Mouse (Mus musculus) myocyte (in vitro differentiated cells): ENCODE measurements around the gene Fam129a. TPM values are rescaled to one million over a fixed set of nuclear protein-coding genes. Genes with fewer than 3 reads are reported as not detected.

Source experiments
- H3K27me3 ChIP-seq: one replicate; pipeline ENCODE4 v1.6.1; 2011; ENCODE audit not compliant: control insufficient read depth, insufficient read depth, insufficient read length
- H3K36me3 ChIP-seq: one replicate; pipeline ENCODE4 v1.6.1; 2011; ENCODE audit not compliant: control insufficient read depth, insufficient read depth
- H3K4me2 ChIP-seq: one replicate; pipeline ENCODE4 v1.6.1; 2011; ENCODE audit warnings: low read depth, control low read depth
- H3K4me3 ChIP-seq: one replicate; pipeline ENCODE4 v1.5.1; 2011; ENCODE audit warnings: mild to moderate bottlenecking, control low read depth, moderate library complexity
- H3K79me2 ChIP-seq: one replicate; pipeline ENCODE4 v1.6.1; 2011; ENCODE audit not compliant: control insufficient read depth, insufficient read depth
- H3ac ChIP-seq: one replicate; pipeline ENCODE4 v1.6.1; 2011; ENCODE audit not compliant: control insufficient read depth, insufficient read length
- CEBPB ChIP-seq: IDR thresholded peaks from 2 replicates; pipeline ENCODE4 v1.6.1; 2011; ENCODE audit warnings: mild to moderate bottlenecking, moderate library complexity; ENCODE audit not compliant: poor library complexity, insufficient read depth, severe bottlenecking
- E2F4 ChIP-seq: IDR thresholded peaks from one replicate; pipeline ENCODE4 v1.6.1; 2011; ENCODE audit warnings: mild to moderate bottlenecking, control low read depth, moderate library complexity; ENCODE audit not compliant: insufficient read depth
- MAX ChIP-seq: IDR thresholded peaks from one replicate; pipeline ENCODE4 v1.6.1; 2011; ENCODE audit warnings: low read depth, mild to moderate bottlenecking, control low read depth
- MYOD1 ChIP-seq, 3 experiments: IDR thresholded peaks; one replicate each; pipeline ENCODE4 v1.6.1; 2011; ENCODE audit warnings: control low read depth in 2 of 3, low read depth in 2 of 3, mild to moderate bottlenecking in 2 of 3, moderate library complexity in 1 of 3; ENCODE audit not compliant: insufficient read length in 2 of 3, control insufficient read depth in 1 of 3
- MYOG ChIP-seq, 3 experiments: IDR thresholded peaks; one replicate each; pipeline ENCODE4 v1.6.1; 2011; ENCODE audit warnings: control low read depth in 2 of 3, low read depth in 2 of 3, mild to moderate bottlenecking in 2 of 3; ENCODE audit not compliant: insufficient read length in 2 of 3, control insufficient read depth in 1 of 3, insufficient read depth in 1 of 3
- POLR2A ChIP-seq: IDR thresholded peaks from one replicate; pipeline ENCODE4 v1.6.1; 2011; ENCODE audit warnings: low read depth, mild to moderate bottlenecking, control low read depth, moderate library complexity; ENCODE audit not compliant: insufficient read length
- POLR2AphosphoS2 ChIP-seq: IDR thresholded peaks from one replicate; pipeline ENCODE4 v1.6.1; 2011; ENCODE audit warnings: low read depth, control low read depth; ENCODE audit not compliant: insufficient read length
- REST ChIP-seq: IDR thresholded peaks from one replicate; pipeline ENCODE4 v1.6.1; 2011; ENCODE audit warnings: mild to moderate bottlenecking, control low read depth, moderate library complexity; ENCODE audit not compliant: insufficient read depth, insufficient read length
- SRF ChIP-seq: IDR thresholded peaks from one replicate; pipeline ENCODE4 v1.6.1; 2011; ENCODE audit warnings: low read depth; ENCODE audit not compliant: control insufficient read depth, insufficient read length
- TCF12 ChIP-seq: IDR thresholded peaks from one replicate; pipeline ENCODE4 v1.6.1; 2011; ENCODE audit warnings: mild to moderate bottlenecking, control low read depth; ENCODE audit not compliant: poor library complexity, insufficient read depth, severe bottlenecking
- TCF3 ChIP-seq: IDR thresholded peaks from one replicate; pipeline ENCODE4 v1.6.1; 2011; ENCODE audit warnings: low read depth, control low read depth; ENCODE audit not compliant: insufficient read length
- USF1 ChIP-seq: IDR thresholded peaks from one replicate; pipeline ENCODE4 v1.6.1; 2011; ENCODE audit warnings: low read depth, mild to moderate bottlenecking, control low read depth, moderate library complexity
- polyA plus RNA-seq: library from polyadenylated mRNA; unstranded; fragments of >200 nt; fragmentation: generic; extraction: Trizol; gene quantifications from one replicate; pipeline ENCODE4 v1.2.1, GENCODE M21; 2012; ENCODE audit warnings: missing spikeins

Fam129a gene
- polyA plus RNA-seq, 1 experiment: 2.7 TPM

- Histone ChIP-seq H3ac (no peak overlapping the region), H3K27me3 (no peaks in the 10 kb centered on the region), H3K79me2 (no peaks in the 10 kb centered on the region), H3K4me3 (peak overlapping the region; percentile 20), H3K4me2 (peak overlapping the region; percentile 21), H3K36me3 (no peaks in the 10 kb centered on the region)
- TF ChIP-seq CEBPB: peak; percentile 84; the same call in 1 of the 2 replicates
- no peak for TF ChIP-seq TCF12
Observed at GRCm38 (mm10) chr1:151571838-151572578, 1.0 kb downstream of the Fam129a start.

GRCm38 (mm10) chr1:151572601-151573320 is 1.8 kb downstream of the Fam129a start:
- Histone ChIP-seq H3K79me2 (no peaks in the 10 kb centered on the region), H3K4me2 (no peak overlapping the region), H3ac (no peak overlapping the region), H3K4me3 (no peak overlapping the region), H3K36me3 (no peaks in the 10 kb centered on the region), H3K27me3 (no peaks in the 10 kb centered on the region)
- TF ChIP-seq CEBPB: no peak
- no peak for TF ChIP-seq USF1
- TF ChIP-seq TCF12: no peak
- no peak for TF ChIP-seq MYOD1 (IDR thresholded peaks at IDR 0.05; ENCODE audit: control insufficient read depth in 1 of 3, insufficient read length in 2 of 3, low read depth in 2 of 3)
- no peak for TF ChIP-seq POLR2AphosphoS2
- TF ChIP-seq E2F4: no peak
- no peak for TF ChIP-seq MYOG (IDR thresholded peaks at IDR 0.05; ENCODE audit: control insufficient read depth in 1 of 3, insufficient read depth in 1 of 3, insufficient read length in 2 of 3, low read depth in 2 of 3)
- no peak for TF ChIP-seq MAX
- no peak for TF ChIP-seq REST
- TF ChIP-seq POLR2A: no peak
- TF ChIP-seq SRF: no peak
- no peak for TF ChIP-seq TCF3

DNA sequence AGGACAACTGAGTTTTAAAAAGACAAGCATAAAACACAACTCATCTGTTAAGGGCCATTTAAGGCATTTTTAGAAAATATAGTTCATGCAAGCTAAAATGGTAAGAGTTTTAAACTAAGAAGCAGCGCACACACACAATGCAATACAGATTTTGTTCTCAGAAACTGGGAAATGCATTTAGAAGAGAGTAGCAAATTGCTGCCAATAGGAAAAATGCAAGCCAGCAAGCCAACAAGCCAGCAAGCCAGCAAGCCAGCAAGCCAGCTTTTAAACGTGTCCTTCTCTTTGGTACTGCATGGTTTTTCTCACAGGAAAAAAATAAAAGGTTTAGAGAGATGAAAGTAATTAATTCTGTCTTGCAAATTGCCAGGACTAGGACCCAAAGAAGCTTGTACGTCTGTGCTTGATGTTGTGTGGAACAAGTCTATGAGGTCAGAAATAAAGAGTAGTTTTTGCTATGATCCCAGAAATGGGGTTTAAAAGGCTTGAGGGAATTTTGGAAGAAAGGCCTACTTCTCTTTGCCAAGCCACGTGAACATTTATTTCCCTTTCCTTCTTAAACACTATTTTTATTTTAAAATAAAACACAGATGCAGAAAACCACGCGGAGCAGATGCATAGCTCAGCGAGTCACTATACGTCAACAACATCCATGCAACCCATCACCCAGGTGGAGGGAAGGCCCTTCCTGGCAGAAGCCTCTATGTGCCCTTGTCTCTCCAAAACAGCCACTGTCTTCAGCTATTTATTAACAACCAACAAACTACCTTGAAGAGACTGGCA is 9.4 kb downstream of the Fam129a start:
- no peaks in the 10 kb centered on the region for H3K27me3 ChIP-seq
- no peak overlapping the region for H3K4me3 ChIP-seq
- H3K36me3 ChIP-seq: no peaks in the 10 kb centered on the region
- TF ChIP-seq MYOD1 (IDR thresholded peaks at IDR 0.05; ENCODE audit: control insufficient read depth in 1 of 3, insufficient read length in 2 of 3, low read depth in 2 of 3) (no peak), POLR2A (no peak), TCF3 (no peak), SRF (no peak), CEBPB (no peak)
- H3K79me2 ChIP-seq: no peaks in the 10 kb centered on the region
- no peak overlapping the region for H3K4me2 ChIP-seq
- no peak overlapping the region for H3ac ChIP-seq

GRCm38 (mm10) chr1:151581454-151581853 is 10.5 kb downstream of the Fam129a start:
- H3K36me3 ChIP-seq: no peaks in the 10 kb centered on the region
- H3K79me2 ChIP-seq: no peaks in the 10 kb centered on the region
- H3K4me3 ChIP-seq: no peak overlapping the region
- no peak overlapping the region for H3K4me2 ChIP-seq
- H3K27me3 ChIP-seq: no peaks in the 10 kb centered on the region
- no peak for TF ChIP-seq E2F4
- no peak for TF ChIP-seq REST
- no peak for TF ChIP-seq TCF3
- TF ChIP-seq SRF: no peak
- TF ChIP-seq POLR2AphosphoS2: no peak
- no peak for TF ChIP-seq CEBPB
- TF ChIP-seq TCF12: no peak
- no peak for TF ChIP-seq MYOD1 (IDR thresholded peaks at IDR 0.05; ENCODE audit: control insufficient read depth in 1 of 3, insufficient read length in 2 of 3, low read depth in 2 of 3)
- TF ChIP-seq POLR2A: no peak
- no peak for TF ChIP-seq USF1
- no peak for TF ChIP-seq MYOG (IDR thresholded peaks at IDR 0.05; ENCODE audit: control insufficient read depth in 1 of 3, insufficient read depth in 1 of 3, insufficient read length in 2 of 3, low read depth in 2 of 3)
- no peak for TF ChIP-seq MAX
- no peak overlapping the region for H3ac ChIP-seq
